Mouse (Mus musculus) bone marrow, adult 2 months (tissue): ENCODE measurements around the gene Acrbp.

ENCODE experiments used
- CTCF ChIP-seq: fragments of 200-500 bp; IDR thresholded peaks from 2 replicates; pipeline ENCODE4 v1.5.1; 2011; ENCODE audit warnings: low read length, control low read depth; ENCODE audit not compliant: control insufficient read depth, insufficient read depth
- POLR2A ChIP-seq: fragments of 200-500 bp; IDR thresholded peaks from 2 replicates; pipeline ENCODE4 v1.6.1; 2011; ENCODE audit warnings: low read depth, mild to moderate bottlenecking, control low read depth, low read length, borderline replicate concordance; ENCODE audit not compliant: control insufficient read depth

GRCm38 (mm10) chr6:125088561-125089321, 39.3 kb downstream of the Acrbp start:
- TF ChIP-seq CTCF (no peak; the same call in 1 of the 2 replicates), POLR2A (peak; percentile 9; the same call in 1 of the 2 replicates)
